Mouse (Mus musculus) ES-CJ7 (cell line): ENCODE measurements around the gene Slc38a8.

Experiments
- DNase-seq: peaks from one replicate; pipeline ENCODE4 v3.0.0; 2011; ENCODE audit warnings: low read depth, low spot score

Gene Slc38a8

GRCm38 (mm10) chr8:119484145-119484896, 17.2 kb downstream of the Slc38a8 start:
- no peak for DNase-seq

GRCm38 (mm10) chr8:119478684-119479083, 22.8 kb downstream of the Slc38a8 start:
- peak; percentile 88 for DNase-seq

- DNase-seq = no peak
These were observed 33.4 kb downstream of the Slc38a8 start for GRCm38 (mm10) chr8:119468091-119468490.

GRCm38 (mm10) chr8:119466794-119467193, 34.7 kb downstream of the Slc38a8 start:
- no peak for DNase-seq

GRCm38 (mm10) chr8:119466105-119466504, 35.4 kb downstream of the Slc38a8 start:
- DNase-seq = peak; percentile 92

- DNase-seq = no peak
These were observed 37.8 kb downstream of the Slc38a8 start for GRCm38 (mm10) chr8:119463709-119464108.

GRCm38 (mm10) chr8:119461356-119461755, 40.1 kb downstream of the Slc38a8 start:
- DNase-seq = no peak

GRCm38 (mm10) chr8:119459724-119460123, 41.8 kb downstream of the Slc38a8 start:
- DNase-seq = no peak

- no peak for DNase-seq
These were observed 45.5 kb downstream of the Slc38a8 start for GRCm38 (mm10) chr8:119456045-119456444.

- DNase-seq = no peak
These were observed 48.6 kb downstream of the Slc38a8 start for GRCm38 (mm10) chr8:119452919-119453318.

GRCm38 (mm10) chr8:119451131-119451530, 50.4 kb downstream of the Slc38a8 start:
- DNase-seq = no peak

GRCm38 (mm10) chr8:119449627-119450026, 51.9 kb downstream of the Slc38a8 start:
- no peak for DNase-seq

GRCm38 (mm10) chr8:119447781-119448170, 53.7 kb downstream of the Slc38a8 start:
- no peak for DNase-seq

GRCm38 (mm10) chr8:119446990-119447780, 54.3 kb downstream of the Slc38a8 start:
- DNase-seq = no peak

GRCm38 (mm10) chr8:119446211-119446989, 55.1 kb downstream of the Slc38a8 start, which contains the start of gene Necab2:
Gene Necab2, plus strand, starts transcription at chr8:119446719.
- peak; percentile 91 for DNase-seq

- no peak for DNase-seq
These were observed 58.5 kb downstream of the Slc38a8 start for GRCm38 (mm10) chr8:119442970-119443369.

GRCm38 (mm10) chr8:119442013-119442412, 59.5 kb downstream of the Slc38a8 start:
- DNase-seq = no peak

- no peak for DNase-seq
These were observed 60.6 kb downstream of the Slc38a8 start for GRCm38 (mm10) chr8:119440952-119441270.

- peak; percentile 89 for DNase-seq
These were observed 61.1 kb downstream of the Slc38a8 start for GRCm38 (mm10) chr8:119440250-119440951.

- DNase-seq = no peak
These were observed 61.6 kb downstream of the Slc38a8 start for GRCm38 (mm10) chr8:119439893-119440249.

GRCm38 (mm10) chr8:119439424-119439823, 62.1 kb downstream of the Slc38a8 start:
- DNase-seq = no peak

- DNase-seq = no peak
These were observed 62.6 kb downstream of the Slc38a8 start for GRCm38 (mm10) chr8:119438876-119439275.
